Mouse (Mus musculus) adrenal gland, adult 18-20 months (tissue): ENCODE data around the gene Pno1. TPM values are rescaled to one million over a fixed set of nuclear protein-coding genes. Genes with fewer than 3 reads are reported as not detected.

Experiments used
- DNase-seq, 2 experiments: peaks; one replicate each; pipeline ENCODE4 v3.0.0; 2021 to 2022; ENCODE audit warnings: low spot score in 2 of 2
- total RNA-seq, 2 experiments: library from RNA; stranded (reverse); gene quantifications; 1 replicate in 1 of 2; 2 replicates in 1 of 2; pipeline ENCODE4 v1.2.3; 2021

Gene Pno1
- total RNA-seq, 2 experiments from 2014 or later, result 51.9 to 56.6 TPM

GRCm38 (mm10) chr11:17181807-17182206 lies 29.6 kb downstream of the Pno1 start, which contains the start of gene Wdr92:
Gene Wdr92 (plus strand): TSS chr11:17182107.
- DNase-seq, result no peak

- DNase-seq, result no peak
These were observed 30.6 kb downstream of the Pno1 start for GRCm38 (mm10) chr11:17180753-17181152.

GRCm38 (mm10) chr11:17176638-17177037 lies 34.7 kb downstream of the Pno1 start:
- DNase-seq, result no peak

DNA sequence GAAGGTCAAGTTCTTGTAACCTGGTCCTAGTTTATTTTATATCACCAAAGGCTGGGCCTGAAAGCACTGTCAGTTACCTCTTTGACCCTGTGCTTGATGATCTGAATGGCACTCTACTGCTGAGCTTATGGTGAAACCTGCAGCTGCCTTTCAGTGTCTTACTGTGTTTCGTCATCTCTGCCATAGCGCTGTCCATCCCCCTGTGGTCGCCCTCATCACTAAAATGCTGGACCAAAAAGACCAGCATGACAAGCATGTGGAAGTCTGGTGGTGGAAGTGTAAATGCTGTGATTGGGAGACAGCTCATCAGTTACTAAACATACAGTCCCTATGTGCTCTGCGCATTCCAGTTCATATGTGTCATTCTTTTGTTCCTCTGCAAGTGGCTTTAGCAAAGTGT lies 39.1 kb downstream of the Pno1 start:
- no peak for DNase-seq

- DNase-seq, result no peak
These were observed 40.2 kb downstream of the Pno1 start for GRCm38 (mm10) chr11:17170938-17171729.

DNA sequence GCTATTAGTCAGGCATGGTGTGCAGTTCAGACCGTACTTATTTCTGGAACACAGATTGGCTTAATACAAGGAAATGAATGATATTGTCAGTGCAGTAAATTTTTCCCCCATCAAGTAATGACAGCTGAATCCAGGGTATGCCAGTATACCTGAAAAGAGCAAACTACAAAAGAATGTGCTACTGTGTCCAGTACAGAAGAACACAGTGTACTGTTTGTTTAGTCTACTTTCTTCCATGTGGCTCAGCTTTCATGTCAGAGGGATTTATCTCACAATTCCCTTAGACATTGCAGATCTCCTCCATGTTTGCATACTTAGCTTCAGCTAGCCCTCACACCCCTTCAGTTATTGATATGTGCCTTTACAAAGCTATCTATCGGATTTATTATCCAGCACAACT lies 42.1 kb downstream of the Pno1 start:
- no peak for DNase-seq

- no peak for DNase-seq
These were observed 44.7 kb downstream of the Pno1 start for GRCm38 (mm10) chr11:17166627-17167026.

GRCm38 (mm10) chr11:17163956-17164355 lies 47.4 kb downstream of the Pno1 start:
- no peak for DNase-seq

DNA sequence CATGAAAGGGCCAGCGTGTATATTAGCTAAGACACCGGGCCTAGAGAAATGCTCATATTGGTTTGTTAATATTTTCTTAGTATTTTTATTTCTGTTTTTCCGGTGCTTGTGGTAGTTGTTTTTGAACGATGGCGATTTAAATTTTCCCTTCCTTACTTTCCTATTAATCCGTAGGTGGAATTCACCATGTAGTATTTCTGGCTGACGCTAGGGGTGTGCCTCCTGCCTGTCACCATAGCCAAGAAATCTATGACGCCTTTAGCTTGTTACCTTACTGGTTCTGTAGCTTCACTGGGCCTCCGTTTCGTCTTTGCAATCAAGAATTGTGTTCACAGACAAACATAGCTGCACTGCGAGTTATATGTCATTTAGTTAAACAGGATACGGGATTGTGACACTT lies 51.1 kb downstream of the Pno1 start:
- peak in 1 of 2 experiments; percentile 16 for DNase-seq

DNA sequence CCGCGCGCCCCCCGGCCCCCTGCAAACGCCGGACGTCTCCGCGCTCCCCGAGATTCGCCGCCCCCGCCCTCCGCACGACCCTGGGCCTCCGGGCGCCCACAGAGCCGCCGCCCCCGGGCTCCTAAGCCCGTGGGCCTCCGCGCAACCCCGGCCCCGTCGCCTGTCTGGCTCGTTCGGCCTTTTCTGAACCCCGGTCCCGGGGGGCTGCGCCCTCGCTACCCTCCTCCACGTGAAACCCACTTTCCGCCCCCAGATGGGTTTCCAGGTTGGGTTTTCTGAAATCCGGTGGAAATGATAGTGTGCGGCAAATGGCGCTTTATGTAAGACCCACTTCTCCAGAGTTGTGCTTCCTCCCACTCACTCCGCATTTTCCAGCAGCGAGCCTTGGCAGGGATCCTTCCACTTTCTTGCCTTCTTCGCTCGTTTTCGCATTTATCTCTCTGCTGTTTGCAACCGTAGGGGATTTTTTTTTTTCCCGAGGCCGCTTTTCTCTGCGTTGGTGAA lies 51.6 kb downstream of the Pno1 start:
- DNase-seq, result peak; percentile 52 to 55

GRCm38 (mm10) chr11:17158858-17159737 lies 52.3 kb downstream of the Pno1 start, which contains the start of gene Ppp3r1:
Gene Ppp3r1 (plus strand): TSS chr11:17159263.
- peak; percentile 98 to 99 for DNase-seq

Other genes starting within 250 kb of the Pno1 start
- 10 to 100 TPM; 13.5 to 15.5 TPM for gene Cnrip1, start 160.0 kb downstream of the Pno1 start, total RNA-seq
- 1 to 10 TPM; 5.3 to 7.1 TPM for gene Plek, start 159.2 kb downstream of the Pno1 start, total RNA-seq
- gene Ppp3r1, start 52.3 kb downstream of the Pno1 start, total RNA-seq, result 100 to 1,000 TPM in 1 of 2 experiments, 10 to 100 TPM in 1; 79.9 to 106 TPM
- 10 to 100 TPM; 13.5 to 14.1 TPM for gene Wdr92, start 29.5 kb downstream of the Pno1 start, total RNA-seq
- 10 to 100 TPM; 43.2 to 57.4 TPM for gene C1d, start 46.0 kb upstream of the Pno1 start, total RNA-seq